Mouse (Mus musculus) midbrain, embryonic 10.5 days (tissue): ENCODE data around the gene Cd86. TPM values are rescaled to one million over a fixed set of nuclear protein-coding genes. Genes with fewer than 3 reads are reported as not detected.

Source experiments
- DNase-seq: peaks from one replicate; pipeline ENCODE4 v3.0.0-alpha.2; 2017; ENCODE audit warnings: low spot score
- H3K27ac ChIP-seq: fragments of 300-500 bp; sonication (generic); replicated peaks from 2 replicates; pipeline ENCODE4 v1.5.1; 2016; ENCODE audit warnings: mild to moderate bottlenecking
- H3K27me3 ChIP-seq: fragments of 300-500 bp; sonication (generic); 2 replicates; pipeline ENCODE4 v1.6.1; 2016; ENCODE audit warnings: low read depth, mild to moderate bottlenecking; ENCODE audit not compliant: poor library complexity, severe bottlenecking
- H3K36me3 ChIP-seq: fragments of 300-500 bp; sonication (generic); 2 replicates; pipeline ENCODE4 v1.6.1; 2016; ENCODE audit warnings: mild to moderate bottlenecking, moderate library complexity
- H3K4me1 ChIP-seq: fragments of 300-500 bp; sonication (generic); 2 replicates; pipeline ENCODE4 v1.6.1; 2016
- H3K4me3 ChIP-seq: fragments of 300-500 bp; sonication (generic); 2 replicates; pipeline ENCODE4 v1.5.1; 2016; ENCODE audit warnings: mild to moderate bottlenecking, moderate library complexity
- H3K9me3 ChIP-seq: fragments of 300-500 bp; sonication (generic); replicated peaks from 2 replicates; pipeline ENCODE4 v1.6.1; 2016; ENCODE audit warnings: mild to moderate bottlenecking
- WGBS: fragments of 180-500 bp; shearing (Covaris S2); methylation state at CpG from one replicate; pipeline ENCODE4 v1.1.7; 2016; 5-methylcytosine and 5-hydroxymethylcytosine counted together
- polyA plus RNA-seq: library from polyadenylated mRNA; unstranded; fragments of >200 nt; fragmentation: Nextera tagmentation; extraction: Ambion mirVana; gene quantifications from 2 replicates; pipeline ENCODE4 v1.2.1, GENCODE M21; 2016

Gene Cd86
- polyA plus RNA-seq, 1 experiment from 2014 or later: 0.42 TPM

GRCm38 (mm10) chr16:36626567-36627197, 39.2 kb downstream of the Cd86 start:
- Histone ChIP-seq H3K4me1 (0 out of 2 replicates have a peak, but pooled peaks cover 3% of the 10 kb centered on the region), H3K27ac (no peak overlapping the region), H3K4me3 (no peak overlapping the region), H3K36me3 (no peaks in the 10 kb centered on the region), H3K9me3 (no peaks in the 10 kb centered on the region), H3K27me3 (no peaks in the 10 kb centered on the region)
- WGBS: 93% methylated on average over 5 of the region's 5 CpGs
- DNase-seq: no peak

GRCm38 (mm10) chr16:36625909-36626308, 40.0 kb downstream of the Cd86 start:
- Histone ChIP-seq H3K36me3 (no peaks in the 10 kb centered on the region), H3K4me3 (no peak overlapping the region), H3K27me3 (no peaks in the 10 kb centered on the region), H3K9me3 (no peaks in the 10 kb centered on the region), H3K4me1 (0 out of 2 replicates have a peak, but pooled peaks cover 6% of the 10 kb centered on the region), H3K27ac (no peak overlapping the region)
- no peak for DNase-seq
- 92% methylated on average over 1 of the region's 1 CpGs for WGBS

- Histone ChIP-seq H3K27me3 (no peaks in the 10 kb centered on the region), H3K9me3 (no peaks in the 10 kb centered on the region), H3K4me3 (no peak overlapping the region), H3K36me3 (no peaks in the 10 kb centered on the region), H3K4me1 (0 out of 2 replicates have a peak, but pooled peaks cover 9% of the 10 kb centered on the region), H3K27ac (no peak overlapping the region)
- 86% methylated on average over 3 of the region's 3 CpGs for WGBS
- DNase-seq: no peak
These were observed 43.6 kb downstream of the Cd86 start for GRCm38 (mm10) chr16:36622320-36622719.

- Histone ChIP-seq H3K4me3 (no peak overlapping the region), H3K36me3 (no peaks in the 10 kb centered on the region), H3K27ac (no peak overlapping the region), H3K4me1 (0 out of 2 replicates have a peak, but pooled peaks cover 9% of the 10 kb centered on the region), H3K9me3 (no peaks in the 10 kb centered on the region), H3K27me3 (no peaks in the 10 kb centered on the region)
- DNase-seq: no peak
- WGBS: 82% methylated on average over 3 of the region's 3 CpGs
These were observed 44.8 kb downstream of the Cd86 start for GRCm38 (mm10) chr16:36621108-36621507.

GRCm38 (mm10) chr16:36613701-36614100, 52.2 kb downstream of the Cd86 start:
- WGBS: 86% methylated on average over 2 of the region's 2 CpGs
- no peak for DNase-seq
- H3K36me3 ChIP-seq: no peaks in the 10 kb centered on the region
- no peaks in the 10 kb centered on the region for H3K4me1 ChIP-seq
- H3K9me3 ChIP-seq: no peaks in the 10 kb centered on the region
- H3K27ac ChIP-seq: no peak overlapping the region
- no peaks in the 10 kb centered on the region for H3K27me3 ChIP-seq
- no peak overlapping the region for H3K4me3 ChIP-seq

GRCm38 (mm10) chr16:36602632-36603031, 63.2 kb downstream of the Cd86 start:
- Histone ChIP-seq H3K4me3 (no peak overlapping the region), H3K27me3 (no peaks in the 10 kb centered on the region), H3K9me3 (no peaks in the 10 kb centered on the region), H3K27ac (no peak overlapping the region), H3K4me1 (no peaks in the 10 kb centered on the region), H3K36me3 (no peaks in the 10 kb centered on the region)
- 86% methylated on average over 3 of the region's 3 CpGs for WGBS
- no peak for DNase-seq

GRCm38 (mm10) chr16:36598265-36598664, 67.6 kb downstream of the Cd86 start:
- H3K4me1 ChIP-seq: no peaks in the 10 kb centered on the region
- H3K36me3 ChIP-seq: no peaks in the 10 kb centered on the region
- H3K27ac ChIP-seq: no peak overlapping the region
- H3K27me3 ChIP-seq: no peaks in the 10 kb centered on the region
- H3K9me3 ChIP-seq: no peaks in the 10 kb centered on the region
- no peak overlapping the region for H3K4me3 ChIP-seq
- 86% methylated on average over 4 of the region's 4 CpGs for WGBS
- no peak for DNase-seq

GRCm38 (mm10) chr16:36596671-36597410, 69.0 kb downstream of the Cd86 start:
- DNase-seq: no peak
- no peaks in the 10 kb centered on the region for H3K4me1 ChIP-seq
- no peak overlapping the region for H3K27ac ChIP-seq
- no peaks in the 10 kb centered on the region for H3K27me3 ChIP-seq
- H3K9me3 ChIP-seq: no peaks in the 10 kb centered on the region
- 93% methylated on average over 10 of the region's 10 CpGs for WGBS
- no peaks in the 10 kb centered on the region for H3K36me3 ChIP-seq
- H3K4me3 ChIP-seq: no peak overlapping the region

GRCm38 (mm10) chr16:36589898-36590297, 76.0 kb downstream of the Cd86 start:
- no peak overlapping the region for H3K4me3 ChIP-seq
- no peaks in the 10 kb centered on the region for H3K9me3 ChIP-seq
- H3K36me3 ChIP-seq: no peaks in the 10 kb centered on the region
- DNase-seq: no peak
- no peak overlapping the region for H3K27ac ChIP-seq
- WGBS: 87% methylated on average over 1 of the region's 1 CpGs
- no peaks in the 10 kb centered on the region for H3K4me1 ChIP-seq
- no peaks in the 10 kb centered on the region for H3K27me3 ChIP-seq

GRCm38 (mm10) chr16:36587971-36588370, 77.9 kb downstream of the Cd86 start:
- WGBS: 83% methylated on average over 4 of the region's 4 CpGs
- Histone ChIP-seq H3K4me1 (no peaks in the 10 kb centered on the region), H3K4me3 (no peak overlapping the region), H3K36me3 (no peaks in the 10 kb centered on the region), H3K27ac (no peak overlapping the region), H3K9me3 (no peaks in the 10 kb centered on the region), H3K27me3 (no peaks in the 10 kb centered on the region)
- DNase-seq: no peak

- no peaks in the 10 kb centered on the region for H3K36me3 ChIP-seq
- no peak for DNase-seq
- H3K9me3 ChIP-seq: no peaks in the 10 kb centered on the region
- H3K4me1 ChIP-seq: peaks cover 9% of the 10 kb centered on the region
- H3K27ac ChIP-seq: no peak overlapping the region
- H3K27me3 ChIP-seq: no peaks in the 10 kb centered on the region
- no peak overlapping the region for H3K4me3 ChIP-seq
- WGBS: 51% methylated on average over 3 of the region's 3 CpGs
These were observed 83.8 kb downstream of the Cd86 start for GRCm38 (mm10) chr16:36582073-36582472.

GRCm38 (mm10) chr16:36571942-36572341, 93.9 kb downstream of the Cd86 start:
- H3K4me3 ChIP-seq: no peak overlapping the region
- no peaks in the 10 kb centered on the region for H3K4me1 ChIP-seq
- H3K27ac ChIP-seq: no peak overlapping the region
- no peaks in the 10 kb centered on the region for H3K27me3 ChIP-seq
- WGBS: 79% methylated on average over 8 of the region's 8 CpGs
- no peak for DNase-seq
- H3K36me3 ChIP-seq: no peaks in the 10 kb centered on the region
- no peaks in the 10 kb centered on the region for H3K9me3 ChIP-seq
